15 mouse cellular contexts compared by ENCODE assay signal in the genomic region with DNA sequence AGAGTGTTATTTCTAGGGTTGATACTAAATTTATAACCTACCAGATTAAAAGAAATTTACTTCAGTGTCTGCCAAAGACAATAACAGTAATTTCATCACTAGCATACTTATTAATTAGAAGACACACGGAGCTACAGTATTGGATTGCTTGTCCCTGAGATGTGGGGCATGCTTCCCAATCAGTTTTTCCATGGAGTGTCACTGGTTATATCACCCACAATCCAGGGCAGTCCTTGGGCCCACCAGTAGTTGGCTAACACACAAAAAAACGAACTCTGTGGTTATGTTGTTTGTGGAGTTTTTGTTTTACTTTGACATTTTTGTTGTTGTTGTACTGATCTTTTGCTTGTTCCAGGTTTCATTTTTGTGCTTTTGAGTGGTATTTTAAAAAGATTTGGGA. TPM values are rescaled to one million over a fixed set of nuclear protein-coding genes. Genes with fewer than 3 reads are reported as not detected.
DNase-seq lines count a peak whose midpoint lies in the region; ATAC-seq and TF ChIP-seq lines count a peak whose summit lies in the region.
"Had no signal": no experiment of that assay in that cellular context is flagged by ENCODE, and none has a peak within 500 bp of the region (broad histone marks: within the 10 kb centered on the region; RNA-seq: fewer than 3 reads in every experiment).

No protein-coding gene starts in this region.

- ATAC-seq in embryonic facial prominence, embryonic 11.5 days (replicated peaks; ENCODE audit: insufficient number of reproducible peaks, low FRiP score, low TSS enrichment, low read depth): no peak
- no peak for ATAC-seq in intestine, postnatal 0 days
- ATAC-seq in intestine, embryonic 15.5 days: no peak
- no peak for ATAC-seq in midbrain, postnatal 0 days (ENCODE audit: low FRiP score)
- no peak for ATAC-seq in midbrain, embryonic 14.5 days (ENCODE audit: low FRiP score, low TSS enrichment)
- ATAC-seq: intestine, embryonic 16.5 days had no signal

- H3K4me3 ChIP-seq in embryonic facial prominence, embryonic 11.5 days (ENCODE audit: low read depth, low read length): no peak overlapping the region
- H3K4me3 ChIP-seq in embryonic facial prominence, embryonic 10.5 days: no peak overlapping the region
- H3K4me3 ChIP-seq in intestine, postnatal 0 days (ENCODE audit: low read depth, low read length): no peak overlapping the region
- no peak overlapping the region for H3K4me3 ChIP-seq in intestine, embryonic 15.5 days (replicated peaks)
- no peak overlapping the region for H3K4me3 ChIP-seq in midbrain, postnatal 0 days (ENCODE audit: low read depth, low read length)
- no peak overlapping the region for H3K4me3 ChIP-seq in midbrain, embryonic 14.5 days (replicated peaks; ENCODE audit: low read depth, low read length)

- no peaks in the 10 kb centered on the region for H3K9me3 ChIP-seq in embryonic facial prominence, embryonic 11.5 days (replicated peaks; ENCODE audit: control insufficient read depth, low read length)
- no peaks in the 10 kb centered on the region for H3K9me3 ChIP-seq in embryonic facial prominence, embryonic 10.5 days
- H3K9me3 ChIP-seq in intestine, postnatal 0 days (ENCODE audit: control insufficient read depth): no peaks in the 10 kb centered on the region
- H3K9me3 ChIP-seq in intestine, embryonic 15.5 days: no peaks in the 10 kb centered on the region
- H3K9me3 ChIP-seq in midbrain, postnatal 0 days (ENCODE audit: low read length): no peaks in the 10 kb centered on the region
- no peaks in the 10 kb centered on the region for H3K9me3 ChIP-seq in midbrain, embryonic 14.5 days (ENCODE audit: control insufficient read depth, low read length)
- H3K9me3 ChIP-seq: forebrain, embryonic 12.5 days; G1E; hindbrain, embryonic 13.5 days; kidney, embryonic 15.5 days; limb, embryonic 12.5 days had no signal

- H3K36me3 ChIP-seq in embryonic facial prominence, embryonic 11.5 days (replicated peaks; ENCODE audit: control insufficient read depth, insufficient read depth, low read depth, low read length): no peaks in the 10 kb centered on the region
- no peaks in the 10 kb centered on the region for H3K36me3 ChIP-seq in embryonic facial prominence, embryonic 10.5 days (replicated peaks)
- H3K36me3 ChIP-seq in intestine, postnatal 0 days (ENCODE audit: control insufficient read depth, insufficient read depth): no peaks in the 10 kb centered on the region
- H3K36me3 ChIP-seq in intestine, embryonic 15.5 days: no peaks in the 10 kb centered on the region
- H3K36me3 ChIP-seq in midbrain, postnatal 0 days (ENCODE audit: insufficient read depth, low read length): no peaks in the 10 kb centered on the region
- no peaks in the 10 kb centered on the region for H3K36me3 ChIP-seq in midbrain, embryonic 14.5 days (ENCODE audit: control insufficient read depth, insufficient read depth, low read length)
- H3K36me3 ChIP-seq: forebrain, embryonic 12.5 days; hindbrain, embryonic 13.5 days; kidney, embryonic 15.5 days; limb, embryonic 12.5 days had no signal

- TF ChIP-seq CTCF in intestine, postnatal 0 days (IDR thresholded peaks at IDR 0.05; ENCODE audit: low read depth): 0 out of 2 replicates have a peak, but pooled peaks have one; percentile 3
- 0 out of 2 replicates have a peak, but pooled peaks have one; percentile 9 for TF ChIP-seq CTCF in midbrain, postnatal 0 days (IDR thresholded peaks at IDR 0.05)

- peak; percentile 18 for DNase-seq in embryonic facial prominence, embryonic 11.5 days (ENCODE audit: low spot score)
- no peak for DNase-seq in embryonic facial prominence, embryonic 10.5 days (ENCODE audit: low spot score)
- DNase-seq in midbrain, postnatal 0 days (ENCODE audit: low spot score): no peak
- DNase-seq in midbrain, embryonic 14.5 days: no peak
- DNase-seq in naive thymus-derived CD4-positive, alpha-beta T cell, adult 2 months (ENCODE audit: low read depth): peak; percentile 23
- DNase-seq in thymus, adult 18-20 months: no peak
- DNase-seq: gastrocnemius, postnatal 36 days had no signal

- no peaks in the 10 kb centered on the region for H3K27me3 ChIP-seq in embryonic facial prominence, embryonic 11.5 days (ENCODE audit: control insufficient read depth, insufficient read depth, low read length)
- H3K27me3 ChIP-seq in embryonic facial prominence, embryonic 10.5 days (replicated peaks; ENCODE audit: low read depth, poor library complexity, severe bottlenecking): no peaks in the 10 kb centered on the region
- no peaks in the 10 kb centered on the region for H3K27me3 ChIP-seq in intestine, postnatal 0 days (replicated peaks; ENCODE audit: control insufficient read depth, insufficient read depth, low read length)
- H3K27me3 ChIP-seq in intestine, embryonic 15.5 days (replicated peaks): no peaks in the 10 kb centered on the region
- H3K27me3 ChIP-seq in midbrain, postnatal 0 days (ENCODE audit: insufficient read depth, low read length): no peaks in the 10 kb centered on the region
- no peaks in the 10 kb centered on the region for H3K27me3 ChIP-seq in midbrain, embryonic 14.5 days (ENCODE audit: control insufficient read depth, insufficient read depth, low read length)
- H3K27me3 ChIP-seq: forebrain, embryonic 12.5 days; hindbrain, embryonic 13.5 days; kidney, embryonic 15.5 days; limb, embryonic 12.5 days had no signal

- 75% methylated on average over 2 of the region's 2 CpGs for WGBS in embryonic facial prominence, embryonic 11.5 days
- WGBS in embryonic facial prominence, embryonic 10.5 days: 76% methylated on average over 2 of the region's 2 CpGs
- 72% methylated on average over 2 of the region's 2 CpGs for WGBS in intestine, postnatal 0 days
- 77% methylated on average over 2 of the region's 2 CpGs for WGBS in intestine, embryonic 15.5 days
- 77% methylated on average over 2 of the region's 2 CpGs for WGBS in midbrain, postnatal 0 days
- 64% methylated on average over 2 of the region's 2 CpGs for WGBS in midbrain, embryonic 14.5 days

- H3K4me1 ChIP-seq in embryonic facial prominence, embryonic 11.5 days (ENCODE audit: control insufficient read depth, insufficient read depth, low read length): no peaks in the 10 kb centered on the region; the same call in 1 of the 2 replicates
- peaks cover 16% of the 10 kb centered on the region for H3K4me1 ChIP-seq in embryonic facial prominence, embryonic 10.5 days
- H3K4me1 ChIP-seq in intestine, postnatal 0 days (replicated peaks; ENCODE audit: control insufficient read depth, insufficient read depth, low read length): no peaks in the 10 kb centered on the region
- 0 out of 2 replicates have a peak, but pooled peaks cover 4% of the 10 kb centered on the region for H3K4me1 ChIP-seq in intestine, embryonic 15.5 days (replicated peaks)
- H3K4me1 ChIP-seq in midbrain, postnatal 0 days (ENCODE audit: insufficient read depth, low read length): peaks cover 13% of the 10 kb centered on the region; the same call in 1 of the 2 replicates
- peaks cover 16% of the 10 kb centered on the region for H3K4me1 ChIP-seq in midbrain, embryonic 14.5 days (ENCODE audit: control insufficient read depth, insufficient read depth, low read length)

- H3K27ac ChIP-seq in embryonic facial prominence, embryonic 11.5 days (replicated peaks; ENCODE audit: low read depth, low read length): no peak overlapping the region
- no peak overlapping the region for H3K27ac ChIP-seq in embryonic facial prominence, embryonic 10.5 days (replicated peaks)
- no peak overlapping the region for H3K27ac ChIP-seq in intestine, postnatal 0 days (ENCODE audit: low read depth, low read length)
- no peak overlapping the region for H3K27ac ChIP-seq in intestine, embryonic 15.5 days
- no peak overlapping the region for H3K27ac ChIP-seq in midbrain, postnatal 0 days (ENCODE audit: low read depth, low read length)
- H3K27ac ChIP-seq in midbrain, embryonic 14.5 days (replicated peaks; ENCODE audit: low read depth, low read length): no peak overlapping the region
- H3K27ac ChIP-seq: forebrain, embryonic 12.5 days had no signal

- H3K9ac ChIP-seq in embryonic facial prominence, embryonic 11.5 days (replicated peaks; ENCODE audit: low read length): no peak overlapping the region
- H3K9ac ChIP-seq in intestine, postnatal 0 days (ENCODE audit: low read depth, low read length): no peak overlapping the region
- no peak overlapping the region for H3K9ac ChIP-seq in intestine, embryonic 15.5 days
- H3K9ac ChIP-seq in midbrain, postnatal 0 days (replicated peaks; ENCODE audit: low read length, poor library complexity, severe bottlenecking): no peak overlapping the region
- no peak overlapping the region for H3K9ac ChIP-seq in midbrain, embryonic 14.5 days (replicated peaks; ENCODE audit: low read length)
- H3K9ac ChIP-seq: limb, embryonic 12.5 days had no signal

- H3K4me2 ChIP-seq in embryonic facial prominence, embryonic 11.5 days (ENCODE audit: low read depth, low read length): no peak overlapping the region
- no peak overlapping the region for H3K4me2 ChIP-seq in intestine, postnatal 0 days (replicated peaks; ENCODE audit: low read depth)
- no peak overlapping the region for H3K4me2 ChIP-seq in intestine, embryonic 15.5 days (replicated peaks)
- H3K4me2 ChIP-seq in midbrain, postnatal 0 days (ENCODE audit: low read depth, low read length, poor library complexity, severe bottlenecking): no peak overlapping the region
- no peak overlapping the region for H3K4me2 ChIP-seq in midbrain, embryonic 14.5 days (ENCODE audit: low read length)

RNA-seq across cellular contexts. Expression of a gene that starts 1.4 kb away (rescaled TPM):
- 15.6 and 23.4 TPM in 2 replicates for polyA plus RNA-seq in embryonic facial prominence, embryonic 11.5 days (2014; fragmentation: Nextera tagmentation; extraction: Ambion mirVana)
- 9.2 and 9.7 TPM in 2 replicates for polyA plus RNA-seq in embryonic facial prominence, embryonic 10.5 days (2016; fragmentation: Nextera tagmentation; extraction: Ambion mirVana)
- polyA plus RNA-seq in intestine, postnatal 0 days (2015; fragmentation: Nextera tagmentation; extraction: Ambion mirVana): 4.6 and 4.7 TPM in 2 replicates
- polyA plus RNA-seq in intestine, embryonic 15.5 days (2015; fragmentation: Nextera tagmentation; extraction: Ambion mirVana): 10.4 and 11.3 TPM in 2 replicates
- 47.3 and 49.0 TPM in 2 replicates for total RNA-seq in midbrain, postnatal 0 days (2014; rRNA removed)
- 14.4 and 16.8 TPM in 2 replicates for polyA plus RNA-seq in midbrain, postnatal 0 days (2015; fragmentation: Nextera tagmentation; extraction: Ambion mirVana)
- polyA plus RNA-seq in midbrain, embryonic 14.5 days (2014; fragmentation: Nextera tagmentation; extraction: Ambion mirVana): 12.0 TPM in 2 replicates

Comparison
In these comparisons a context has a peak if more than half of its experiments do, and no peak if none do; other contexts are left out.
1. DNase-seq: peak in embryonic facial prominence, embryonic 11.5 days (single experiment) and naive thymus-derived CD4-positive, alpha-beta T cell, adult 2 months (single experiment); none in embryonic facial prominence, embryonic 10.5 days (single experiment), midbrain, postnatal 0 days (single experiment), midbrain, embryonic 14.5 days (single experiment) and thymus, adult 18-20 months (0 of 2).